Mouse (Mus musculus): Measurements from ENCODE around the gene Pprc1. TPM values are rescaled to one million over a fixed set of nuclear protein-coding genes. Genes with fewer than 3 reads are reported as not detected.

The Pprc1 gene
- total and polyA plus RNA-seq, 3 experiments, result 27.8 to 135 (median 39.3) TPM

DNA sequence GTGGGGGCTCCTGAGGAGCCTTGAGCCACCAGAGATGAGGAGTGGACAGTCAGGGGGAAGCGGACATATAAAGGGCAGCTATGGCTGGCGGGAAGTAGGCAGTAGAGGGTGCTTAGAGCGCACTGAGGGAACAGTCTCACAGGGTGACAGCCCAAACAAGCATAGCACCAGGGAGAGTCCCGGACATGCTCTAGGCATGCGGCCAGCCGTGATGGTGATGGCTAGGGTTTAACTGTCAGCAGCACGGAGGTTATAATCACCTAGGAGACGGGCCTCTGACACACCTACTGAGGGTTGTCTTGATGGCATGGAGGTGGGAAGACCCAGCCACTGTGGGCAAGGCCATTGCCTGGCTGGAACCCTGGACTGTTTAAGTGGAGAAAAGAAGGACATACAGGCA is 18.1 kb upstream of the Pprc1 start:
- H3K4me3 ChIP-seq (ENCODE audit: control insufficient read depth in 1 of 2, insufficient read depth in 1 of 2, low read depth in 2 of 2, low read length in 2 of 2), result no peak overlapping the region
- H3K36me3 ChIP-seq (ENCODE audit: control insufficient read depth in 1 of 2, insufficient read depth in 2 of 2, low read length in 2 of 2), result no peaks in the 10 kb centered on the region
- H3K9me3 ChIP-seq (replicated peaks; ENCODE audit: insufficient read depth, low read length), result no peaks in the 10 kb centered on the region
- H3K9ac ChIP-seq (ENCODE audit: control insufficient read depth, low read depth, low read length, poor library complexity, severe bottlenecking), result no peak overlapping the region
- no peak for DNase-seq (ENCODE audit: low read depth, low spot score)
- no peaks in the 10 kb centered on the region; a peak in 1 of 4 replicates for H3K27me3 ChIP-seq (ENCODE audit: control insufficient read depth in 1 of 2, insufficient read depth in 2 of 2, low read length in 2 of 2)
- H3K79me2 ChIP-seq (ENCODE audit: control insufficient read depth, insufficient read depth, low read length, poor library complexity), result no peaks in the 10 kb centered on the region
- TF ChIP-seq NELFE (IDR thresholded peaks at IDR 0.05; ENCODE audit: low read depth, low read length) (no peak), EP300 (IDR thresholded peaks at IDR 0.05; ENCODE audit: low read depth in 1 of 2, low read length in 2 of 2) (no peak), CHD2 (IDR thresholded peaks at IDR 0.05; ENCODE audit: low read length) (no peak), SMC3 (IDR thresholded peaks at IDR 0.05; ENCODE audit: low read depth, low read length) (no peak), CHD1 (IDR thresholded peaks at IDR 0.05; ENCODE audit: low read depth, low read length) (no peak), USF2 (IDR thresholded peaks at IDR 0.05; ENCODE audit: borderline replicate concordance in 1 of 2, insufficient read depth in 1 of 2, low read depth in 1 of 2, low read length in 2 of 2) (no peak), BHLHE40 (IDR thresholded peaks at IDR 0.05; ENCODE audit: borderline replicate concordance, low read depth, low read length) (no peak), E2F4 (IDR thresholded peaks at IDR 0.05; ENCODE audit: borderline replicate concordance, low read depth, low read length) (no peak), MYC (IDR thresholded peaks at IDR 0.05; ENCODE audit: low read depth, low read length) (no peak), POLR2AphosphoS2 (IDR thresholded peaks at IDR 0.05; ENCODE audit: low read length) (no peak), USF1 (IDR thresholded peaks at IDR 0.05; ENCODE audit: low read depth, low read length) (no peak), ZNF384 (IDR thresholded peaks at IDR 0.05; ENCODE audit: low read depth, low read length) (no peak), MAZ (IDR thresholded peaks at IDR 0.05; ENCODE audit: low read depth, low read length) (no peak), ZC3H11A (IDR thresholded peaks at IDR 0.05; ENCODE audit: low read depth, low read length) (no peak), SIN3A (IDR thresholded peaks at IDR 0.05; ENCODE audit: low read length) (no peak), TAL1 (IDR thresholded peaks at IDR 0.05; ENCODE audit: low read length) (no peak), POLR2AphosphoS5 (IDR thresholded peaks at IDR 0.05; ENCODE audit: borderline replicate concordance, low read depth, low read length) (no peak), RCOR1 (IDR thresholded peaks at IDR 0.05; ENCODE audit: low read depth, low read length) (no peak)
- no peak overlapping the region for H3K27ac ChIP-seq (ENCODE audit: control insufficient read depth, low read depth, low read length)
- no peaks in the 10 kb centered on the region for H3K4me1 ChIP-seq (ENCODE audit: control insufficient read depth in 1 of 2, insufficient read depth in 2 of 2, low read length in 2 of 2)

DNA sequence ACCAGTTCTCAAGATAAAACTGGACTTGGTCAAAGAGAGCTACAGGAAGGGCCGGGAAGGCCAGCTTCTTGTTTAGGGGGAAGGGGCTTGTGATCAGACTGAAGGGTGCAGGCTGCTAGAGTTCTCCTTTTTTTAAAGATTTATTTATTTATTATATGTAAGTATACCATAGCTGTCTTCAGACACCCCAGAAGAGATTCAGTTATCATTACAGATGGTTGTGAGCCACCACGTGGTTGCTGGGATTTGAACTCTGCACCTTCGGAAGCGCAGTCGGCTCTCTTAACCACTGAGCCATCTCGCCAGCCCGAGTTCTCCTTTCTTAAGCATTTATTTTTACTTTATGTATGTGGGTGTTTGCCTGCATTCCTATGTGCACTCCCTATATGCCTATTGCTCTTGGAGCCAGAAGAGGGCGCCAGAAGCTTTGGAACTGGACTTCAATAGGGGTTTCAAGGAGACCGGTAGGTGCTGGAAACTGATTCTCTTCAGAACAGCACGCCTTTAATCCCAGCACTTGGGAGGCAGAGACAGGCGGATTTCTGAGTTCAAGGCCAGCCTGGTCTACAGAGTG is 15.9 kb upstream of the Pprc1 start:
- Histone ChIP-seq H3K9ac (ENCODE audit: control insufficient read depth, low read depth, low read length, poor library complexity, severe bottlenecking) (no peak overlapping the region), H3K79me2 (ENCODE audit: control insufficient read depth, insufficient read depth, low read length, poor library complexity) (no peaks in the 10 kb centered on the region; the same call in 1 of the 2 replicates), H3K4me3 (ENCODE audit: control insufficient read depth in 1 of 2, insufficient read depth in 1 of 2, low read depth in 2 of 2, low read length in 2 of 2) (no peak overlapping the region), H3K9me3 (replicated peaks; ENCODE audit: insufficient read depth, low read length) (no peaks in the 10 kb centered on the region), H3K27ac (ENCODE audit: control insufficient read depth, low read depth, low read length) (no peak overlapping the region), H3K27me3 (ENCODE audit: control insufficient read depth in 1 of 2, insufficient read depth in 2 of 2, low read length in 2 of 2) (no peaks in the 10 kb centered on the region), H3K4me1 (ENCODE audit: control insufficient read depth in 1 of 2, insufficient read depth in 2 of 2, low read length in 2 of 2) (no peaks in the 10 kb centered on the region), H3K36me3 (ENCODE audit: control insufficient read depth in 1 of 2, insufficient read depth in 2 of 2, low read length in 2 of 2) (peaks cover 0 to 4% of the 10 kb centered on the region in 2 experiments; a peak in 2 of 4 replicates)
- DNase-seq (ENCODE audit: low read depth, low spot score), result peak; percentile 92
- TF ChIP-seq POLR2AphosphoS2 (IDR thresholded peaks at IDR 0.05; ENCODE audit: low read length) (no peak), MEF2A (IDR thresholded peaks at IDR 0.05; ENCODE audit: extremely low read depth, insufficient replicate concordance, low read depth, low read length, poor library complexity, severe bottlenecking) (no peak), ETS1 (IDR thresholded peaks at IDR 0.05; ENCODE audit: low read depth, low read length) (0 out of 2 replicates have a peak, but pooled peaks have one; percentile 12), ZC3H11A (IDR thresholded peaks at IDR 0.05; ENCODE audit: low read depth, low read length) (peak; percentile 73), CHD1 (IDR thresholded peaks at IDR 0.05; ENCODE audit: low read depth, low read length) (no peak), RCOR1 (IDR thresholded peaks at IDR 0.05; ENCODE audit: low read depth, low read length) (peak; percentile 36; the same call in 1 of the 2 replicates), POLR2AphosphoS5 (IDR thresholded peaks at IDR 0.05; ENCODE audit: borderline replicate concordance, low read depth, low read length) (no peak), ZKSCAN1 (IDR thresholded peaks at IDR 0.05; ENCODE audit: low read depth, low read length) (0 out of 2 replicates have a peak, but pooled peaks have one; percentile 50), E2F4 (IDR thresholded peaks at IDR 0.05; ENCODE audit: borderline replicate concordance, low read depth, low read length) (no peak), USF1 (IDR thresholded peaks at IDR 0.05; ENCODE audit: low read depth, low read length) (no peak), ELF1 (IDR thresholded peaks at IDR 0.05; ENCODE audit: low read depth, low read length) (peak; percentile 43; the same call in 1 of the 2 replicates), TAL1 (IDR thresholded peaks at IDR 0.05; ENCODE audit: low read length) (no peak), GABPA (IDR thresholded peaks at IDR 0.05; ENCODE audit: low read depth, low read length) (no peak), TBP (IDR thresholded peaks at IDR 0.05; ENCODE audit: low read depth, low read length) (peak; percentile 98), CTCF (IDR thresholded peaks at IDR 0.05 in 2 of 3, conservative IDR thresholded peaks at IDR 0.05 in 1 of 3; ENCODE audit: control insufficient read depth in 1 of 3, insufficient read depth in 1 of 3, low read depth in 2 of 3, low read length in 3 of 3, poor library complexity in 1 of 3, severe bottlenecking in 1 of 3) (peak; percentile 70 to 79 (median 74)), MYB (IDR thresholded peaks at IDR 0.05; ENCODE audit: low read depth, low read length) (no peak), NRF1 (IDR thresholded peaks at IDR 0.05; ENCODE audit: insufficient read depth, low read depth, low read length, poor library complexity, severe bottlenecking) (no peak), EP300 (IDR thresholded peaks at IDR 0.05; ENCODE audit: low read depth in 1 of 2, low read length in 2 of 2) (no peak), MAFK (IDR thresholded peaks at IDR 0.05; ENCODE audit: borderline replicate concordance, low read depth, low read length) (peak; percentile 62), RAD21 (IDR thresholded peaks at IDR 0.05; ENCODE audit: low read depth, low read length) (peak; percentile 82)
